Comparison of ENCODE assay signal across 13 mouse cellular contexts in genomic region chr2:29629311-29629710, GRCm38 (mm10). TPM values are rescaled to one million over a fixed set of nuclear protein-coding genes. Genes with fewer than 3 reads are reported as not detected.
DNase-seq lines count a peak whose midpoint lies in the region; ATAC-seq and TF ChIP-seq lines count a peak whose summit lies in the region.
"Had no signal": no experiment of that assay in that cellular context is flagged by ENCODE, and none has a peak within 500 bp of the region (broad histone marks: within the 10 kb centered on the region; RNA-seq: fewer than 3 reads in every experiment).

No protein-coding gene starts in this region.

- H3K4me2 ChIP-seq in kidney, embryonic 16.5 days (replicated peaks; ENCODE audit: low read depth, low read length): no peak overlapping the region
- H3K4me2 ChIP-seq: hindbrain, embryonic 15.5 days had no signal

- peaks cover 48% of the 10 kb centered on the region for H3K4me1 ChIP-seq in heart, adult 2 months (ENCODE audit: control insufficient read depth, insufficient read depth, low read length)
- H3K4me1 ChIP-seq in kidney, embryonic 16.5 days (ENCODE audit: insufficient read depth, low read length): peaks cover 22% of the 10 kb centered on the region

- no peak for ATAC-seq in kidney, embryonic 16.5 days (ENCODE audit: low FRiP score, low TSS enrichment)

- intact Hi-C loops in heart, adult 2 months (cut with DNase I): no loop called here

- no peak for TF ChIP-seq POLR2A in heart, adult 2 months (IDR thresholded peaks at IDR 0.05; ENCODE audit: insufficient read depth, low read depth, low read length)

- peaks cover 7% of the 10 kb centered on the region for H3K36me3 ChIP-seq in heart, adult 2 months (ENCODE audit: control insufficient read depth, insufficient read depth, low read length)
- H3K36me3 ChIP-seq in kidney, embryonic 16.5 days (ENCODE audit: insufficient read depth, low read length): no peaks in the 10 kb centered on the region
- H3K36me3 ChIP-seq: hindbrain, embryonic 15.5 days had no signal

- no peak overlapping the region for H3K27ac ChIP-seq in heart, adult 2 months
- no peak overlapping the region for H3K27ac ChIP-seq in kidney, embryonic 16.5 days (ENCODE audit: low read length)
- H3K27ac ChIP-seq: forebrain, embryonic 10.5 days; hindbrain, embryonic 15.5 days; macrophage had no signal

- no peaks in the 10 kb centered on the region for H3K27me3 ChIP-seq in heart, adult 2 months (ENCODE audit: control insufficient read depth, insufficient read depth, low read length)
- H3K27me3 ChIP-seq in kidney, embryonic 16.5 days (ENCODE audit: insufficient read depth, low read length): no peaks in the 10 kb centered on the region
- H3K27me3 ChIP-seq: hindbrain, embryonic 15.5 days had no signal

- no peak for TF ChIP-seq CTCF in heart, adult 2 months (IDR thresholded peaks at IDR 0.05)

- no peak for TF ChIP-seq EP300 in heart, adult 2 months (IDR thresholded peaks at IDR 0.05; ENCODE audit: insufficient read depth, low read depth, low read length)

- no peaks in the 10 kb centered on the region for H3K9me3 ChIP-seq in kidney, embryonic 16.5 days (ENCODE audit: low read length)
- H3K9me3 ChIP-seq: forebrain, embryonic 10.5 days; hindbrain, embryonic 15.5 days had no signal

- no peak overlapping the region for H3K4me3 ChIP-seq in heart, adult 2 months
- H3K4me3 ChIP-seq in kidney, embryonic 16.5 days (ENCODE audit: low read length): no peak overlapping the region
- H3K4me3 ChIP-seq: forebrain, embryonic 10.5 days; hindbrain, embryonic 15.5 days had no signal

- 55% methylated on average over 2 of the region's 2 CpGs for WGBS in heart, adult 2 months
- WGBS in kidney, embryonic 16.5 days: 65% methylated on average over 2 of the region's 2 CpGs

- DNase-seq in heart, adult 2 months: peak; percentile 52 to 53
- no peak for DNase-seq in heart, adult 8-10 months (ENCODE audit: low spot score)
- peak; percentile 7 for DNase-seq in urinary bladder, postnatal 10 days (ENCODE audit: low spot score)
- DNase-seq in urinary bladder, adult 18-20 months (ENCODE audit: low spot score in 2 of 2): no peak
- peak; percentile 75 to 79 for DNase-seq in adrenal gland, postnatal 36 days
- DNase-seq in left cerebral cortex, adult 8-10 months (ENCODE audit: low spot score in 2 of 2): no peak
- no peak for DNase-seq in right cerebral cortex, postnatal 10 days (ENCODE audit: low spot score in 2 of 2)
- DNase-seq: gastrocnemius, postnatal 14 days; spleen, adult 18-20 months had no signal

- peak overlapping the region; percentile 22; the same call in 1 of the 2 replicates for H3K9ac ChIP-seq in heart, adult 2 months (ENCODE audit: low read depth, low read length)
- no peak overlapping the region for H3K9ac ChIP-seq in kidney, embryonic 16.5 days (replicated peaks; ENCODE audit: low read length)
- H3K9ac ChIP-seq: hindbrain, embryonic 15.5 days had no signal

- H3K79me2 ChIP-seq in heart, adult 2 months (replicated peaks; ENCODE audit: control insufficient read depth, insufficient read depth, low read length): peaks cover 6% of the 10 kb centered on the region

RNA-seq across cellular contexts. Expression of gene Rapgef1, which starts 9.8 kb away (rescaled TPM):
- total RNA-seq in heart, adult 2 months (2021): 100 to 1,000 TPM in 1 of 2 experiments, 10 to 100 TPM in 1; 96.7 to 116 TPM
- polyA plus RNA-seq in heart, adult 2 months (2012; rRNA removed): 65.0 and 86.1 TPM in 2 replicates
- total RNA-seq in heart, adult 8-10 months (2022): 100 to 1,000 TPM in 3 of 4 experiments, 10 to 100 TPM in 1; 98.1 to 113 (median 107) TPM
- total RNA-seq in adrenal gland, postnatal 36 days (2021): 10 to 100 TPM; 45.4 to 49.9 TPM
- 100 to 1,000 TPM in 1 of 4 experiments, 10 to 100 TPM in 3; 88.6 to 103 (median 94.1) TPM for total RNA-seq in left cerebral cortex, adult 8-10 months (2022)
- 13.3 and 13.6 TPM in 2 replicates for polyA plus RNA-seq in kidney, embryonic 16.5 days (2015; fragmentation: Nextera tagmentation; extraction: Ambion mirVana)

Comparison
In these comparisons a context has a peak if more than half of its experiments do, and no peak if none do; other contexts are left out.
1. DNase-seq: peak in heart, adult 2 months (2 of 2), urinary bladder, postnatal 10 days (single experiment) and adrenal gland, postnatal 36 days (2 of 2); none in heart, adult 8-10 months (single experiment), urinary bladder, adult 18-20 months (0 of 2), left cerebral cortex, adult 8-10 months (0 of 2) and right cerebral cortex, postnatal 10 days (0 of 2).